Mouse (Mus musculus): ENCODE data around the gene Megf11.
"Not testable (repeated sequence)": the region's sequence is repeated elsewhere in the genome, so short reads cannot be mapped to it uniquely, and the experiment has no call there.

Megf11 gene

GRCm38 (mm10) chr9:64695266-64695665 lies 309.8 kb downstream of the Megf11 start:
- in situ Hi-C loops (cut with MseI, MboI): no loop called here

- in situ Hi-C loops (cut with MseI, MboI): no loop called here
Measured at GRCm38 (mm10) chr9:64696404-64696803, 311.0 kb downstream of the Megf11 start.

GRCm38 (mm10) chr9:64697006-64697405 lies 311.6 kb downstream of the Megf11 start:
- in situ Hi-C loops (cut with MseI, MboI): no loop called here

GRCm38 (mm10) chr9:64697677-64698076 lies 312.3 kb downstream of the Megf11 start:
- in situ Hi-C loops (cut with MseI, MboI): no loop called here

GRCm38 (mm10) chr9:64698586-64698985 lies 313.2 kb downstream of the Megf11 start:
- in situ Hi-C loops (cut with MseI, MboI): no loop called here

GRCm38 (mm10) chr9:64700451-64701311 lies 315.3 kb downstream of the Megf11 start:
- in situ Hi-C loops (cut with MseI, MboI): no loop called here

GRCm38 (mm10) chr9:64701651-64702050 lies 316.2 kb downstream of the Megf11 start:
- in situ Hi-C loops (cut with MseI, MboI): no loop called here

- in situ Hi-C loops (cut with MseI, MboI): no loop called here
Measured at GRCm38 (mm10) chr9:64702391-64702790, 317.0 kb downstream of the Megf11 start.

- in situ Hi-C loops (cut with MseI, MboI): no loop called here
Measured at GRCm38 (mm10) chr9:64702937-64703336, 317.5 kb downstream of the Megf11 start.

- in situ Hi-C loops (cut with MseI, MboI): no loop called here
Measured at GRCm38 (mm10) chr9:64703420-64703965, 318.1 kb downstream of the Megf11 start.

GRCm38 (mm10) chr9:64704073-64704840 lies 318.8 kb downstream of the Megf11 start:
- in situ Hi-C loops (cut with MseI, MboI): no loop called here

GRCm38 (mm10) chr9:64710291-64710690 lies 324.9 kb downstream of the Megf11 start:
- in situ Hi-C loops (cut with MseI, MboI): not testable (repeated sequence)

- in situ Hi-C loops (cut with MseI, MboI): no loop called here
Measured at GRCm38 (mm10) chr9:64719526-64720163, 334.2 kb downstream of the Megf11 start.

- in situ Hi-C loops (cut with MseI, MboI): no loop called here
Measured at GRCm38 (mm10) chr9:64726454-64726853, 341.0 kb downstream of the Megf11 start.

GRCm38 (mm10) chr9:64731029-64731560 lies 345.7 kb downstream of the Megf11 start:
- in situ Hi-C loops (cut with MseI, MboI): no loop called here

GRCm38 (mm10) chr9:64734166-64734565 lies 348.7 kb downstream of the Megf11 start:
- in situ Hi-C loops (cut with MseI, MboI): no loop called here

GRCm38 (mm10) chr9:64734992-64735391 lies 349.6 kb downstream of the Megf11 start:
- in situ Hi-C loops (cut with MseI, MboI): not testable (repeated sequence)

- in situ Hi-C loops (cut with MseI, MboI): no loop called here
Measured at GRCm38 (mm10) chr9:64736076-64736638, 350.7 kb downstream of the Megf11 start.

- in situ Hi-C loops (cut with MseI, MboI): no loop called here
Measured at GRCm38 (mm10) chr9:64736639-64737405, 351.4 kb downstream of the Megf11 start.

- in situ Hi-C loops (cut with MseI, MboI): no loop called here
Measured at GRCm38 (mm10) chr9:64737406-64738201, 352.2 kb downstream of the Megf11 start, which contains the start of gene Rab11a. Gene Rab11a, minus strand, starts transcription at chr9:64737758.

All from mouse trophoblast stem cell (cell line).